Mouse (Mus musculus) layer of hippocampus, adult 9-10 months (tissue): ENCODE data around the gene Pitx2.

Experiments used
- DNase-seq: peaks from one replicate; pipeline ENCODE4 v3.0.0; 2022; ENCODE audit warnings: low spot score

The Pitx2 gene

DNA sequence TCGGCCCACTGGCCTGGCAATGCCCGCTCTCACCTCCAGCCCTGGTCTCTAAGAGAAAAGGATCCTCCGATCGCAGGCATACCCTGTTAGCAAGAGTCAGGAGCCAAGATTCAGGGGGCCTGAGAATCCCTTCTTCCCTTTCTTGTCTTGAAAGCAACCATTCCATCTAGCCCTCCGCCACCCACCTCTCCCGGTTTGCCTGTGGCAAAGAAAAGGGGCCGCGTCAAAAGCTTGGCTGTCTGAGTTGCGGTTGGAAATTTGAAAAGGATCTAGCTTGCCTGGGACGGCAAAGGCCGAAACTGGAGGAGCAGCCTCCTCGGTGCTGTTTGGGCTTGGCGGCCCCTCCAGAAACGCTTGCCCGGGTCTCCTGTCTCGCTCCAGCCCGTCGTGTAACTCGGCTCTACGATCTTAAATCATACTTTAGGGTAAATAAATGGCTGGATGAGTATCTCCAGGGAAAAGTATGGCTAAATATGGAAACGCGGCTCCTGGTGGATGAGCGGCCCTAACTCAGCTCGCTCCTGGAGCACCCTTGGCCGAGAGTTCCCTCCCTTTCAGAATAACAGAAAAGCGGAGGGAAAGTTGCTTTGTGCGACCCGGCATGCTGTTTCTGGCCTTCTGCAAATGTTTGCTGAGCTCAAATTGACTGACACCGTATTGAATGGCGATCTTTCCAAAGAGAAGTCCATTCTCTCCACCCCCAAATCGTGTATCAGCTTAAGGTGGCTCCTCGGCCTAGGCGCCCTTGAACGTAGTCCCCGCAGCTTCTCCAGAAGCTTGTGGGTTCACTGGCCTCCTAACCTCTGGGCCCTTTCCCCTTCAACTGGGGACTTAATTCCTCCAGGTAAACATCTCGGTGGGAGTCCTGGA is 3.4 kb downstream of the Pitx2 start:
- no peak for DNase-seq

- no peak for DNase-seq
These were observed 4.2 kb downstream of the Pitx2 start for GRCm38 (mm10) chr3:129203761-129204440.

DNA sequence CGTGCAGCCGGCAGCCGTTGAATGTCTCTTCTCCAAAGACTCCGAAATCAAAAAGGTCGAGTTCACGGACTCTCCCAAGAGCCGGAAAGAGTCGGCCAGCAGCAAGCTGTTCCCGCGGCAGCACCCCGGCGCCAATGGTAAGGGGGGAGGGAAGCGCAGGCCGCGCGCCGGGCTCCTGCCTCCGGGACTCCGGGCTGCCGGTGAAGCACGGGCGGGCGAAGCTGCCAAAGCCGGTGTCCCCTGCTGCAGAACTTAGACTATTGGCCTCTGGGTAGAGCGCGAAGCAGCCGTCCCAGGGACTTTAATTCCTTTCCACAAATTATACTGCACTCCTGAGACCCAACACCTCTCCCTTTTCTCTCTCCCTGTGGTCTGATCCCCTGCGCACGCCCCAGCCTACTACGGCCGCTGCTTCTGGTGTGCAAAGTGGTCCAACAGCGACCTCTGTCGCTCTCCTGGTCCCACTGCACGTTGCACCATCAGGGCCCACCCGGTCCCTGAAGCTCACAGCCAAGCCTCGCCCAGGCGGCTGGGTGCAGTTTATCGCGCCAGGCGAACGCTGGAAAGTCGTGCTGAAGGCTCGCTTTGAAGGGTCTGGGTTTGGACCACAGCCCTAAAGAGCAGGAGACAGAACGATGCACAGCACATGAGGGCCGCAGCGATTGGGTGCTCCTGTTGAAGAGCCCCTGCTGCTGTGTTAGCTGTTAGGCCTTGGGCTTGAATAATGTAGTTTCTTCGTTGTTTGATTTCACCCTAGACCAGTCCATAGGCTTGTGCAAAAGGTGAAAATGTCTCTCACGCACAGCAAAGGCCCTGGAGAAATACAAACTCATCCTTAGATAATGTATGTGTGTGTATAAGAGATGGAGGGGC is 5.0 kb downstream of the Pitx2 start:
- no peak for DNase-seq

DNA sequence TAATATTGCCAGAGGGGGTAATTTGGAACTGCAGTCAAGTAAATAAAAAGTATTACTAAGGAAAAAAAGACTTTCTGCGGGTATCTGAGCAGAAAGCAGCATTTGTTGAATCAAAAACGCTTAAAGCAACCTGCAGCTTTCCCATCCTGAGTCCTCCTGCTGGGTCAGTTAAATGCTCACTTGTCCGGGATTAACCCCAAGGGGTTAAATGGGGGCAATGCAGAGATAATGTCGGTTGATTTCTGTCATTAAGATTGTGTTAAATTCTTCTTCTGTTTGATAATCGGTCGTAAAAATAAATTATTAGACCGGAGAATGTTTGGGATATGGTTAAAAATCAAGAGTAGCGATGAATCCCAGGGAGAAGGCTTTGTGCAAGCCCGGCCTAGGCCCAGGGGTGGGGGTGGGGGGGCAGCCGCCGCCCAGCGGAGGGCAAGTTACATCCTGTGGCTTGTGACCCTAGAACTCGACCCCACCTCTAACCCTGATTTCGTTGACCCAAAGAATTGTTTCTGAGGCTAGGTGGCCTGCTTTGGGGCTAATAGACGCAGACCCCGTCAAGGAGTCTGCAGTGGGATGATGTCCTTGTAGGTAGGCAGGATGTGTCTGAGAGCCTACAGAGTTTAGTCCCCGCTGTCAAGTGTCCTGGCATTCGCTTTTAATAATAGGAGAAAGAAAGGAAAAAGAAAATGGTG is 6.0 kb downstream of the Pitx2 start:
- no peak for DNase-seq

- no peak for DNase-seq
These were observed 7.1 kb downstream of the Pitx2 start for GRCm38 (mm10) chr3:129206776-129207175.

- no peak for DNase-seq
These were observed 7.8 kb downstream of the Pitx2 start for GRCm38 (mm10) chr3:129207231-129208030.

DNA sequence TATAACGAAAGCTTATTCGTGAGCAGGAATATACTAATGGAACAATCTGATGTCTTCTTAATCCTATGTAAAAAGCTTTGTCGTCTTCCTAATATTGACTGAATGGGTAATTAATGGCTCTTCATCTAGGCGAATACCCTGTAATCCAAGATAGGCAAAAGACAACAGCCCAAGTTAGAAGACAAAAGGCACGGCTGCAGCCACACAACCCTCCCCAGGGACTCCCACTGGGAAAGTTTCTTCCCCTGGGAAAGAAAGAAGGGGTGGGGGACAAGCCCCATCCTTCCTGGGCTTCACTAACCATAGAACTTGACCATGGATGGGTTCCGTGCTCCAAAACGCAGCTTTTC is 8.3 kb downstream of the Pitx2 start:
- DNase-seq = no peak

DNA sequence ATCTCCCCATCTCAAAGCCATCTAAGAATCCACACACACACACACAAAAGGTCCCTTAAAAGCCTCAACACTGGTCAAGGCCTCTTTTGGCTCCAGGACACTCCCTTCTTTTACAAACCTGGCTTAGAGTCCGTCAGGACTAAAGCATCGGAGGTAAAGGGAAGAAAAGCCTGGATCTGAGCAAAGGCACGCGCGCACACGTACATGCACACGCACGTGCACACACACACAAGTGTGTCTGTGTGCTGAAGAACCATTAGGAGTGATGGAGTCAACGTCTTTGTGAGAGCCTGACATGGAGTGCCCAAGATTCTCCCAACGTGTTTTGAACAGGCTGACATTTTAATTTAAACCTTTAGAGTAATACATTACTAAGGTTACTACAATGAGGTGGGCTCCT is 8.7 kb downstream of the Pitx2 start:
- DNase-seq = no peak

GRCm38 (mm10) chr3:129209266-129209665 is 9.6 kb downstream of the Pitx2 start:
- no peak for DNase-seq

GRCm38 (mm10) chr3:129209771-129210170 is 10.1 kb downstream of the Pitx2 start:
- no peak for DNase-seq

GRCm38 (mm10) chr3:129212038-129212645 is 12.5 kb downstream of the Pitx2 start:
- no peak for DNase-seq

DNA sequence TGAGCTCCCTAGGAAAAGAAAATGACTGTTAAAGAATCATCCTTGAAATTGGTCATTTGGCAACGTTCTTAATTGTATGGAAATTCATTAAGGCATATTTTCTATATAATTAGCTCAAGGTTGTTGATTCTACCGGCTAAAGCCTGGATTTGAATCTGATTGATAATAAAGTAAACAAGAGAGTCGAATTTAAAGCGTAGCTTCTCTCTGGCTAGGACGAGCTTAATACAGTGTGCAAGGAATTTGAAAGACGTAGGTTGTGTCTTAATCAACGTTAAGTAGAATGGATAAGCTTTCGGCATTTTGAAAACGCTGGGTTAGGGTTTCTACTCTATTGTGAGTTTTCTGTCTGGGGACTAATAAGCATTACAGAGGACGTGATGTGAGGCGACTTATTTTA is 13.1 kb downstream of the Pitx2 start:
- no peak for DNase-seq

- DNase-seq = no peak
These were observed 14.0 kb downstream of the Pitx2 start for GRCm38 (mm10) chr3:129213633-129214145.

DNA sequence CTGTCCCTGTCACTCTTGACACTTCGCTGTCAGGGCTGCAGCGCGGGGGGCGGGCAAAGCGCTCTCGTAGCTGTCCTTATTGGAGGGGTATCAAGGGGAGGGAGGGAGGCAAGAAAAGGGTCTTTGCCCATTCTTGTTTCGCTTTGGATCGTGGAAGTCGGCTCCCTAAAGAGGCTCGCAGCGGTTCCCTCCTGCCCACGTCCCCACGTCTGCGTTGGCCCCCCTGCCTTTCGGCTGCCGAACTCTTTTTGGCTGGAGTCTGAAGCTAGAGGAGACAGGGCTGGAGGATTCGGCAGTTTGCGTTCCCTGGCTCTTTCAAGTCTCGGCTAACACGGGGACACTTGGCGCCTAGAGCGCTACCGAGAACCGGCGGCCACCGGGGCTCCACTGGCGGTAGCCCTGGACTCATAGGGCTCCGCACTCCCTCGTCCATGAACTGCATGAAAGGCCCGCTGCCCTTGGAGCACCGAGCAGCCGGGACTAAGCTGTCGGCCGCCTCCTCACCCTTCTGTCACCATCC is 14.5 kb downstream of the Pitx2 start:
- DNase-seq = no peak

GRCm38 (mm10) chr3:129214666-129215161 is 15.0 kb downstream of the Pitx2 start:
- DNase-seq = no peak

GRCm38 (mm10) chr3:129215241-129215750 is 15.6 kb downstream of the Pitx2 start:
- DNase-seq = no peak

DNA sequence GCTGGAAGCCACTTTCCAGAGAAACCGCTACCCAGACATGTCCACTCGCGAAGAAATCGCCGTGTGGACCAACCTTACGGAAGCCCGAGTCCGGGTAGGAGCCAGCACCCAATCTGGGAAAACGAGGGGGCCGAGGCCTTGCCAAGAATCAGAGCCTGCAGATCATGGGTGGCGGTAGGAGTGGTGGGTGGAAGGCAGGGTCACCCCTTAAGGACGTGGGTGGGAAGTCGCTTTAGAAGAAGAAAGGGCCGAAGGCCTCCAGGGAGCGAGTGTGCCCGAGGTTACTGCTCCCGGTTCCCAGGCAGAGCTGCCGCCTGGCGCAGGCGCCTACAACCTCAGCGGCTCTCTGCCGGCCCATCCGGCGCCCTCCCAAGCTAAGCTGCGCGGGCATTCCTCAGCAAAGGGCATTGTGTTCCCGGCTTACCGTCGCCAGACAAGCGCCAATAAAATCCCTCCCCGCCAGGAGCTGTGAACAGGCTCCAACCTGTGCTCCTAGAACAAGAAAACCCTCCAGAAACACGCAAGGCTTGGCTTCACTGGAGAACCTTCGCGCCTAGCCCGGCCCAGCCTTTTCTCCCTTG is 16.2 kb downstream of the Pitx2 start:
- DNase-seq = no peak

GRCm38 (mm10) chr3:129216491-129216890 is 16.8 kb downstream of the Pitx2 start:
- DNase-seq = no peak

GRCm38 (mm10) chr3:129216911-129217561 is 17.4 kb downstream of the Pitx2 start:
- DNase-seq = no peak
